In the genomic region with DNA sequence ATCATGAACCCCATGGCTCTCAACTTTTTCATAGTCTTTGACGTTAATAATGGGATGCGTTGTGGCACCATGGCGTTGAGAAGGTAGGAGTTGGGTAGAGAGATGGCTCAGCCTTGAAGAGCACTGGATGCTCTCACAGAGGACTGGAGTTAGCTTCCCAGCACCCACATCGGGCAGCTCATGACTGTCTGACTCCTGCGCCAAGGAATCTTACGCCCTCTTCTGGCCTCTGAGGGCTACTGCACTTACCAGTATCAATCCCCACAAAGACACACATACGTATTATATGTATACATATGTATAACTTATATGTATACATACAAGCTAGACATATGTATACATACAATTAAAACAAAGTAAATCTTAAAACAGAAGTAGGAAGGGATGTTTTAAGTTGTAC, we compare ENCODE assay signal across 22 mouse cellular contexts. TPM values are rescaled to one million over a fixed set of nuclear protein-coding genes. Genes with fewer than 3 reads are reported as not detected.
DNase-seq lines count a peak whose midpoint lies in the region; ATAC-seq and TF ChIP-seq lines count a peak whose summit lies in the region.
"Had no signal": no experiment of that assay in that cellular context is flagged by ENCODE, and none has a peak within 500 bp of the region (broad histone marks: within the 10 kb centered on the region; RNA-seq: fewer than 3 reads in every experiment).

No protein-coding gene starts in this region.

- H3K4me2 ChIP-seq in liver, postnatal 0 days (ENCODE audit: low read depth, low read length): no peak overlapping the region
- no peak overlapping the region for H3K4me2 ChIP-seq in liver, embryonic 12.5 days
- H3K4me2 ChIP-seq in forebrain, postnatal 0 days (ENCODE audit: low read depth): no peak overlapping the region
- H3K4me2 ChIP-seq: embryonic facial prominence, embryonic 12.5 days; hindbrain, embryonic 15.5 days; midbrain, embryonic 13.5 days; neural tube, embryonic 15.5 days had no signal

- ATAC-seq in liver, postnatal 0 days: no peak
- ATAC-seq in liver, embryonic 12.5 days: no peak
- ATAC-seq in erythroid progenitor cell, adult 5-6 weeks (replicated peaks; ENCODE audit: low FRiP score, poor library complexity, severe bottlenecking): 0 out of 2 replicates have a peak, but pooled peaks have one; percentile 42
- no peak for ATAC-seq in forebrain, postnatal 0 days
- ATAC-seq: intestine, embryonic 16.5 days; midbrain, embryonic 13.5 days had no signal

- no peak for TF ChIP-seq EP300 in heart, adult 2 months (IDR thresholded peaks at IDR 0.05; ENCODE audit: insufficient read depth, low read depth, low read length)
- no peak for TF ChIP-seq EP300 in liver, postnatal 0 days (IDR thresholded peaks at IDR 0.05; ENCODE audit: low read depth)

- no peak overlapping the region for H3K27ac ChIP-seq in heart, adult 2 months
- no peak overlapping the region for H3K27ac ChIP-seq in liver, postnatal 0 days (ENCODE audit: low read depth)
- H3K27ac ChIP-seq in liver, embryonic 12.5 days: no peak overlapping the region
- no peak overlapping the region for H3K27ac ChIP-seq in forebrain, postnatal 0 days (ENCODE audit: low read depth, low read length)
- H3K27ac ChIP-seq: embryonic facial prominence, embryonic 12.5 days; heart, embryonic 10.5 days; hindbrain, embryonic 15.5 days; midbrain, embryonic 13.5 days; neural tube, embryonic 15.5 days had no signal

- no peak overlapping the region for H3K4me3 ChIP-seq in heart, adult 2 months
- H3K4me3 ChIP-seq in liver, postnatal 0 days (ENCODE audit: low read depth, low read length): no peak overlapping the region
- no peak overlapping the region for H3K4me3 ChIP-seq in liver, embryonic 12.5 days
- H3K4me3 ChIP-seq in forebrain, postnatal 0 days (ENCODE audit: low read depth, low read length): no peak overlapping the region
- H3K4me3 ChIP-seq: embryonic facial prominence, embryonic 12.5 days; erythroblast, embryonic 14.5 days; heart, embryonic 10.5 days; hindbrain, embryonic 15.5 days; midbrain, embryonic 13.5 days; neural tube, embryonic 15.5 days had no signal

- WGBS in heart, adult 2 months: 86% methylated on average over 7 of the region's 7 CpGs
- WGBS in liver, postnatal 0 days (ENCODE audit: insufficient replicate concordance): 94% methylated on average over 7 of the region's 7 CpGs
- 88% methylated on average over 7 of the region's 7 CpGs for WGBS in liver, embryonic 12.5 days (ENCODE audit: insufficient replicate concordance)
- 94% methylated on average over 7 of the region's 7 CpGs for WGBS in forebrain, postnatal 0 days

- no peak for TF ChIP-seq POLR2A in heart, adult 2 months (IDR thresholded peaks at IDR 0.05; ENCODE audit: insufficient read depth, low read depth, low read length)

- peaks cover 2% of the 10 kb centered on the region; the same call in 1 of the 2 replicates for H3K79me2 ChIP-seq in heart, adult 2 months (replicated peaks; ENCODE audit: control insufficient read depth, insufficient read depth, low read length)

- no peaks in the 10 kb centered on the region for H3K9me3 ChIP-seq in liver, postnatal 0 days (ENCODE audit: low read length)
- no peaks in the 10 kb centered on the region for H3K9me3 ChIP-seq in liver, embryonic 12.5 days (replicated peaks)
- H3K9me3 ChIP-seq in forebrain, postnatal 0 days (ENCODE audit: low read length): no peaks in the 10 kb centered on the region
- H3K9me3 ChIP-seq: embryonic facial prominence, embryonic 12.5 days; heart, embryonic 10.5 days; hindbrain, embryonic 15.5 days; midbrain, embryonic 13.5 days; neural tube, embryonic 15.5 days had no signal

- H3K27me3 ChIP-seq in heart, adult 2 months (ENCODE audit: control insufficient read depth, insufficient read depth, low read length): no peaks in the 10 kb centered on the region
- no peaks in the 10 kb centered on the region for H3K27me3 ChIP-seq in liver, postnatal 0 days (ENCODE audit: insufficient read depth, low read length)
- H3K27me3 ChIP-seq in liver, embryonic 12.5 days (replicated peaks): no peaks in the 10 kb centered on the region
- no peaks in the 10 kb centered on the region for H3K27me3 ChIP-seq in forebrain, postnatal 0 days (ENCODE audit: insufficient read depth, low read length)
- H3K27me3 ChIP-seq: embryonic facial prominence, embryonic 12.5 days; hindbrain, embryonic 15.5 days; midbrain, embryonic 13.5 days; neural tube, embryonic 15.5 days had no signal

- peak; percentile 37 for TF ChIP-seq CTCF in heart, adult 2 months (IDR thresholded peaks at IDR 0.05)
- TF ChIP-seq CTCF in liver, postnatal 0 days (IDR thresholded peaks at IDR 0.05; ENCODE audit: low read depth): peak; percentile 37
- no peak for TF ChIP-seq CTCF in forebrain, postnatal 0 days (IDR thresholded peaks at IDR 0.05; ENCODE audit: low read depth)

- peaks cover 3% of the 10 kb centered on the region for H3K36me3 ChIP-seq in heart, adult 2 months (ENCODE audit: control insufficient read depth, insufficient read depth, low read length)
- H3K36me3 ChIP-seq in liver, postnatal 0 days (replicated peaks; ENCODE audit: insufficient read depth, low read length): no peaks in the 10 kb centered on the region
- H3K36me3 ChIP-seq in liver, embryonic 12.5 days: no peaks in the 10 kb centered on the region
- no peaks in the 10 kb centered on the region for H3K36me3 ChIP-seq in forebrain, postnatal 0 days (ENCODE audit: insufficient read depth)
- H3K36me3 ChIP-seq: embryonic facial prominence, embryonic 12.5 days; heart, embryonic 10.5 days; hindbrain, embryonic 15.5 days; midbrain, embryonic 13.5 days; neural tube, embryonic 15.5 days had no signal

- peaks cover 4% of the 10 kb centered on the region for H3K4me1 ChIP-seq in heart, adult 2 months (ENCODE audit: control insufficient read depth, insufficient read depth, low read length)
- no peaks in the 10 kb centered on the region for H3K4me1 ChIP-seq in liver, postnatal 0 days (ENCODE audit: insufficient read depth)
- H3K4me1 ChIP-seq in liver, embryonic 12.5 days: peaks cover 22% of the 10 kb centered on the region
- 0 out of 2 replicates have a peak, but pooled peaks cover 2% of the 10 kb centered on the region for H3K4me1 ChIP-seq in forebrain, postnatal 0 days (ENCODE audit: insufficient read depth)
- H3K4me1 ChIP-seq: hindbrain, embryonic 15.5 days; neural tube, embryonic 15.5 days had no signal

- DNase-seq in heart, adult 2 months: no peak
- no peak for DNase-seq in heart, postnatal 36 days
- DNase-seq in liver, postnatal 0 days: no peak
- peak; percentile 14 for DNase-seq in ES-CJ7 (ENCODE audit: low read depth, low spot score)
- no peak for DNase-seq in adrenal gland, postnatal 36 days
- no peak for DNase-seq in forebrain, postnatal 0 days
- DNase-seq: cerebellum, adult 9-10 months; gastrocnemius, postnatal 25 days; heart, postnatal 10 days; lung, adult 18-20 months; lung, postnatal 36 days; right cerebral cortex, postnatal 14 days; spleen, adult 18-20 months had no signal

- no peak overlapping the region for H3K9ac ChIP-seq in heart, adult 2 months (ENCODE audit: low read depth, low read length)
- H3K9ac ChIP-seq in liver, postnatal 0 days (replicated peaks): no peak overlapping the region
- no peak overlapping the region for H3K9ac ChIP-seq in liver, embryonic 12.5 days
- no peak overlapping the region for H3K9ac ChIP-seq in forebrain, postnatal 0 days
- H3K9ac ChIP-seq: embryonic facial prominence, embryonic 12.5 days; hindbrain, embryonic 15.5 days; midbrain, embryonic 13.5 days; neural tube, embryonic 15.5 days had no signal

- intact Hi-C loops in heart, adult 2 months (cut with DNase I): no loop called here
- intact Hi-C loops in heart, postnatal 36 days (cut with DNase I): loop anchor here (5.0 kb wide), 1 partner anchor 52 kb away; a partner anchor contains a TSS

RNA-seq across cellular contexts. Expression of a gene that starts 51.9 kb away (rescaled TPM):
- 100 to 1,000 TPM in 1 of 2 experiments, 10 to 100 TPM in 1; 82.7 to 107 TPM for total RNA-seq in heart, adult 2 months (2021)
- 44.0 and 72.3 TPM in 2 replicates for polyA plus RNA-seq in heart, adult 2 months (2012; rRNA removed)
- total RNA-seq in heart, postnatal 36 days (2021): 100 to 1,000 TPM; 105 to 107 TPM
- 0.37 and 0.38 TPM in 2 replicates for polyA plus RNA-seq in liver, postnatal 0 days (2015; fragmentation: Nextera tagmentation; extraction: Ambion mirVana)
- polyA plus RNA-seq in liver, embryonic 12.5 days (2016; fragmentation: Nextera tagmentation; extraction: Ambion mirVana): 2.2 and 2.4 TPM in 2 replicates
- not detected in 2 replicates for total RNA-seq in erythroid progenitor cell, adult 5-6 weeks (2015; ENCODE audit: low replicate concordance)
- total RNA-seq in erythroid progenitor cell, adult 5-6 weeks (2017; ENCODE audit: low replicate concordance): 1.8 TPM in 1 of 2 replicates, not detected in the other
- total RNA-seq in adrenal gland, postnatal 36 days (2021): 1 to 10 TPM; 1.7 to 3.2 TPM
- total RNA-seq in forebrain, postnatal 0 days (2014; rRNA removed): 84.7 and 89.3 TPM in 2 replicates
- polyA plus RNA-seq in forebrain, postnatal 0 days (2015; fragmentation: Nextera tagmentation; extraction: Ambion mirVana): 12.7 and 15.5 TPM in 2 replicates

Comparison
In these comparisons a context has a peak if more than half of its experiments do, and no peak if none do; other contexts are left out.
1. RNA of a gene that starts 51.9 kb away (total RNA-seq): 105 to 107 TPM in heart, postnatal 36 days, 82.7 to 107 TPM in heart, adult 2 months and 84.7 to 89.3 TPM in forebrain, postnatal 0 days; 1.7 to 3.2 TPM in adrenal gland, postnatal 36 days and 1.8 TPM in erythroid progenitor cell, adult 5-6 weeks; every median in the first group is over 10 times any median in the second.